Mouse (Mus musculus): ENCODE results near the gene A930017K11Rik. TPM values are rescaled to one million over a fixed set of nuclear protein-coding genes. Genes with fewer than 3 reads are reported as not detected.

The A930017K11Rik gene
- polyA plus RNA-seq, 1 experiment from 2014 or later = 0.09 TPM

DNA sequence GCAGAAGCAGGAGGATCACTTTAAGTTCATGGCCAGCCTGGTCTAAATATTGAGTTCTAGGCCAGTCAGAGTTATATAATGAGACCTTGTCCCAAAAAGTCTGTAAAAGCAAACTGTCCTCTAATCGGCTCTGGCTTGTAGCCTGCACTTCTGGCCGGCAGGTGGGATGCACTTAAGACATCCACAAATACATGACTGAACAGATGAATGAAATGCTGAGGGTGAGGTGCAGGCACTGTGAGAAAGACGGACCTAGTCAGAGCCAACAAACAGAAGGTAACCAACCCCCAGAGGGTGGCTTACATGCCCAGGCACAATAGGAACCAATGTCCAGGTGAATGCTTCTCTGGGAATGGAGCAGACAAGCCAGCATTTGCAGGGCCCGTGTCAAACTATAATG is 38.1 kb downstream of the A930017K11Rik start:
- H3K4me2 ChIP-seq (replicated peaks; ENCODE audit: low read depth) = no peak overlapping the region
- H3K4me3 ChIP-seq (ENCODE audit: low read depth, low read length) = no peak overlapping the region
- peaks cover 23% of the 10 kb centered on the region for H3K4me1 ChIP-seq (replicated peaks; ENCODE audit: control insufficient read depth, insufficient read depth, low read length)
- WGBS = 67% methylated on average over 4 of the region's 4 CpGs
- H3K9me3 ChIP-seq (ENCODE audit: control insufficient read depth) = no peaks in the 10 kb centered on the region
- H3K27ac ChIP-seq (ENCODE audit: low read depth, low read length) = no peak overlapping the region
- no peak for TF ChIP-seq CTCF (IDR thresholded peaks at IDR 0.05; ENCODE audit: low read depth)
- no peak for ATAC-seq
- no peaks in the 10 kb centered on the region for H3K27me3 ChIP-seq (replicated peaks; ENCODE audit: control insufficient read depth, insufficient read depth, low read length)
- no peaks in the 10 kb centered on the region for H3K36me3 ChIP-seq (ENCODE audit: control insufficient read depth, insufficient read depth)
- H3K9ac ChIP-seq (ENCODE audit: low read depth, low read length) = no peak overlapping the region

- no peak overlapping the region for H3K9ac ChIP-seq (ENCODE audit: low read depth, low read length)
- no peaks in the 10 kb centered on the region for H3K36me3 ChIP-seq (ENCODE audit: control insufficient read depth, insufficient read depth)
- H3K27ac ChIP-seq (ENCODE audit: low read depth, low read length) = peak overlapping the region; percentile 50
- no peak for TF ChIP-seq CTCF (IDR thresholded peaks at IDR 0.05; ENCODE audit: low read depth)
- H3K4me1 ChIP-seq (replicated peaks; ENCODE audit: control insufficient read depth, insufficient read depth, low read length) = peaks cover 23% of the 10 kb centered on the region
- H3K4me3 ChIP-seq (ENCODE audit: low read depth, low read length) = no peak overlapping the region
- 56% methylated on average over 1 of the region's 1 CpGs for WGBS
- H3K9me3 ChIP-seq (ENCODE audit: control insufficient read depth) = no peaks in the 10 kb centered on the region
- peak overlapping the region; percentile 32; the same call in 1 of the 2 replicates for H3K4me2 ChIP-seq (replicated peaks; ENCODE audit: low read depth)
- ATAC-seq = no peak
- H3K27me3 ChIP-seq (replicated peaks; ENCODE audit: control insufficient read depth, insufficient read depth, low read length) = no peaks in the 10 kb centered on the region
Measured at GRCm38 (mm10) chr17:25913877-25914275, 38.5 kb downstream of the A930017K11Rik start.

GRCm38 (mm10) chr17:25913186-25913876 is 39.0 kb downstream of the A930017K11Rik start:
- 69% methylated on average over 14 of the region's 14 CpGs for WGBS
- H3K4me3 ChIP-seq (ENCODE audit: low read depth, low read length) = no peak overlapping the region
- H3K27ac ChIP-seq (ENCODE audit: low read depth, low read length) = peak overlapping the region; percentile 50
- H3K4me1 ChIP-seq (replicated peaks; ENCODE audit: control insufficient read depth, insufficient read depth, low read length) = peaks cover 19% of the 10 kb centered on the region
- H3K4me2 ChIP-seq (replicated peaks; ENCODE audit: low read depth) = peak overlapping the region; percentile 32
- TF ChIP-seq CTCF (IDR thresholded peaks at IDR 0.05; ENCODE audit: low read depth) = no peak
- H3K36me3 ChIP-seq (ENCODE audit: control insufficient read depth, insufficient read depth) = no peaks in the 10 kb centered on the region
- no peaks in the 10 kb centered on the region for H3K9me3 ChIP-seq (ENCODE audit: control insufficient read depth)
- H3K27me3 ChIP-seq (replicated peaks; ENCODE audit: control insufficient read depth, insufficient read depth, low read length) = no peaks in the 10 kb centered on the region
- no peak overlapping the region for H3K9ac ChIP-seq (ENCODE audit: low read depth, low read length)
- no peak for ATAC-seq

DNA sequence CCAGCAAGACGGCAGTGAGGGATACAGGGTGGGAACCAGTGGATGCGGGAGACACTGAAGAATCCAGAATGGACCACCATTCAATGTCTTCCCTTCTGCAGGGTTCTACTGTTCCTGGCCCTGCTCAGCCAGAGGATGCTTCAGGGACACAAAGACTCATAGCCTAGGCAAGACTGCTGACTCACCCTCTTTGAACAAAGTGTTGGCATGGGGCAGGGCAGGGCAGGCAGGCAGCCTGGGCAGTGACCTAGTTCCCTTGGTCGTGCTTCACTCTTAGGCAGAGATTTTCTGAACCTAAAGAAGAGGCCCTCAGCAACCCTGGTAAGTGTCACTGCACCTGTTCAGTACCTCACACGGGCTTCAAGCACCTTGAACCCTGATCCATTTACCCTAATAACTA is 40.5 kb downstream of the A930017K11Rik start:
- Histone ChIP-seq H3K4me3 (ENCODE audit: low read depth, low read length) (no peak overlapping the region), H3K9ac (ENCODE audit: low read depth, low read length) (no peak overlapping the region), H3K4me2 (replicated peaks; ENCODE audit: low read depth) (no peak overlapping the region), H3K27ac (ENCODE audit: low read depth, low read length) (peak overlapping the region; percentile 62; the same call in 1 of the 2 replicates), H3K4me1 (replicated peaks; ENCODE audit: control insufficient read depth, insufficient read depth, low read length) (peaks cover 10% of the 10 kb centered on the region), H3K36me3 (ENCODE audit: control insufficient read depth, insufficient read depth) (no peaks in the 10 kb centered on the region), H3K9me3 (ENCODE audit: control insufficient read depth) (no peaks in the 10 kb centered on the region), H3K27me3 (replicated peaks; ENCODE audit: control insufficient read depth, insufficient read depth, low read length) (no peaks in the 10 kb centered on the region)
- 64% methylated on average over 4 of the region's 4 CpGs for whole genome bisulfite sequencing
- peak; percentile 34 for ATAC-seq
- TF ChIP-seq CTCF (IDR thresholded peaks at IDR 0.05; ENCODE audit: low read depth) = no peak

- Histone ChIP-seq H3K4me1 (replicated peaks; ENCODE audit: control insufficient read depth, insufficient read depth, low read length) (peaks cover 6% of the 10 kb centered on the region), H3K36me3 (ENCODE audit: control insufficient read depth, insufficient read depth) (no peaks in the 10 kb centered on the region), H3K4me3 (ENCODE audit: low read depth, low read length) (no peak overlapping the region), H3K27ac (ENCODE audit: low read depth, low read length) (no peak overlapping the region), H3K9ac (ENCODE audit: low read depth, low read length) (no peak overlapping the region), H3K27me3 (replicated peaks; ENCODE audit: control insufficient read depth, insufficient read depth, low read length) (no peaks in the 10 kb centered on the region), H3K9me3 (ENCODE audit: control insufficient read depth) (no peaks in the 10 kb centered on the region), H3K4me2 (replicated peaks; ENCODE audit: low read depth) (no peak overlapping the region)
- TF ChIP-seq CTCF (IDR thresholded peaks at IDR 0.05; ENCODE audit: low read depth) = no peak
- 89% methylated on average over 2 of the region's 2 CpGs for WGBS
- ATAC-seq = no peak
Measured at GRCm38 (mm10) chr17:25907640-25908039, 44.7 kb downstream of the A930017K11Rik start.

DNA sequence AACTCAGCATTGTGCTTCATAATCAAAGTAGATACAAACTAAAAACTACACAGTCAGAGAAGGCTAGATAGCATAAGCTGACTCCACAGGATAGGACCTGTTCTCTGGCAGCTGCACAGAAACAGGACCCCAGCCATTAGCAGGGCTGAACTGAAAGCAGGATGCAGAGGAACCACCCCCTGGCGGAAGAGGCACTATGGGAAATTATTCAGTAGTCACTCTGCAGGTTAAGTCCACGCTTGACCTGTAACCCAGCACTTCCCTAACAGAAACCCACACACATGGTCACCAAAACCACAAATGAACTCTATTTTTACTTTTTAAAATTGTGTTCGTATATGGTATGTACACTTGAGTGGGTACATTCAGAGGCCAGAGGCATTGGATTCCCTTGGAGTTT is 49.3 kb downstream of the A930017K11Rik start:
- no peaks in the 10 kb centered on the region for H3K27me3 ChIP-seq (replicated peaks; ENCODE audit: control insufficient read depth, insufficient read depth, low read length)

More for the DNA sequence above, 49.3 kb downstream of the A930017K11Rik start:
- H3K36me3 ChIP-seq (ENCODE audit: control insufficient read depth, insufficient read depth) = peaks cover 5% of the 10 kb centered on the region; the same call in 1 of the 2 replicates
- no peak overlapping the region for H3K4me3 ChIP-seq (ENCODE audit: low read depth, low read length)
- H3K9me3 ChIP-seq (ENCODE audit: control insufficient read depth) = no peaks in the 10 kb centered on the region
- H3K27ac ChIP-seq (ENCODE audit: low read depth, low read length) = no peak overlapping the region
- no peak for TF ChIP-seq CTCF (IDR thresholded peaks at IDR 0.05; ENCODE audit: low read depth)
- no peak for ATAC-seq
- WGBS = 88% methylated on average over 3 of the region's 3 CpGs
- no peak overlapping the region for H3K4me2 ChIP-seq (replicated peaks; ENCODE audit: low read depth)
- H3K4me1 ChIP-seq (replicated peaks; ENCODE audit: control insufficient read depth, insufficient read depth, low read length) = no peaks in the 10 kb centered on the region
- no peak overlapping the region for H3K9ac ChIP-seq (ENCODE audit: low read depth, low read length)

Measured in intestine, postnatal 0 days (tissue).